ENCODE assay signal across 21 mouse cellular contexts in the genomic region with DNA sequence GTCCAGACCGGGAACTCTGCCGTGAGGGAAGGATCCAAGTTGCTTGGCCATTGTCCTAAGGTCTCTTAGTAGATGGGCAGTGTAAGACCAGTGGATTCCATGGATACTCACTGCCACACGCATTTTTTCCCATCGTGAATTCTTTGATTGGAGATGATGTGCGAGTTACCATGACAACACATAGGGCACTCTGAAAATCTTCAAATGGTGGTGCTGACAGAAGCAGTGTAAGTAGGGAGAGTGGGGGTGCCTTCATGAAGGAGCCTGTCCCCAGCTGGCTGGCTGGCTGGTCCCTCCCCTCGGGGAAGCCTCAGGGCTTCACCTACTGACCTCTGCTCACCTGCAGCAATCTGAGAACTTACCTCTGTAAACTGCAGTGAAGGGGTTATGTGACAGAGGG. TPM values are rescaled to one million over a fixed set of nuclear protein-coding genes. Genes with fewer than 3 reads are reported as not detected.
DNase-seq lines count a peak whose midpoint lies in the region; ATAC-seq and TF ChIP-seq lines count a peak whose summit lies in the region.
"Had no signal": no experiment of that assay in that cellular context is flagged by ENCODE, and none has a peak within 500 bp of the region (broad histone marks: within the 10 kb centered on the region; RNA-seq: fewer than 3 reads in every experiment).

No protein-coding gene starts in this region.

- no peak overlapping the region for H3K4me3 ChIP-seq in forebrain, embryonic 12.5 days (replicated peaks)
- H3K4me3 ChIP-seq in forebrain, embryonic 11.5 days (ENCODE audit: low read depth, low read length), result no peak overlapping the region
- H3K4me3 ChIP-seq in kidney, embryonic 14.5 days (ENCODE audit: low read length), result no peak overlapping the region
- no peak overlapping the region for H3K4me3 ChIP-seq in kidney, adult 2 months (ENCODE audit: insufficient read depth, low read depth, low read length)
- no peak overlapping the region for H3K4me3 ChIP-seq in midbrain, embryonic 15.5 days
- H3K4me3 ChIP-seq: embryonic facial prominence, embryonic 10.5 days; heart, adult 2 months; kidney, embryonic 15.5 days; limb, embryonic 15.5 days; liver, embryonic 15.5 days; neural tube, embryonic 15.5 days had no signal

- ATAC-seq in forebrain, embryonic 12.5 days (ENCODE audit: low FRiP score), result peak; percentile 20; the same call in 1 of the 2 replicates
- ATAC-seq in forebrain, embryonic 11.5 days (replicated peaks; ENCODE audit: low FRiP score), result no peak
- ATAC-seq in kidney, embryonic 14.5 days (ENCODE audit: low FRiP score, low TSS enrichment), result peak; percentile 16; the same call in 1 of the 2 replicates
- ATAC-seq in midbrain, embryonic 15.5 days (replicated peaks), result peak; percentile 80

- no peak overlapping the region for H3K4me2 ChIP-seq in forebrain, embryonic 12.5 days
- H3K4me2 ChIP-seq in forebrain, embryonic 11.5 days (ENCODE audit: low read depth, low read length, severe bottlenecking), result no peak overlapping the region
- no peak overlapping the region for H3K4me2 ChIP-seq in kidney, embryonic 14.5 days (replicated peaks; ENCODE audit: low read depth, low read length)
- no peak overlapping the region for H3K4me2 ChIP-seq in midbrain, embryonic 15.5 days
- H3K4me2 ChIP-seq: kidney, embryonic 15.5 days; limb, embryonic 15.5 days; liver, embryonic 15.5 days; neural tube, embryonic 15.5 days had no signal

- H3K36me3 ChIP-seq in forebrain, embryonic 12.5 days (replicated peaks), result no peaks in the 10 kb centered on the region
- H3K36me3 ChIP-seq in forebrain, embryonic 11.5 days (ENCODE audit: control insufficient read depth, insufficient read depth, low read length), result no peaks in the 10 kb centered on the region
- H3K36me3 ChIP-seq in kidney, embryonic 14.5 days (ENCODE audit: control insufficient read depth, insufficient read depth, low read length), result no peaks in the 10 kb centered on the region
- no peaks in the 10 kb centered on the region for H3K36me3 ChIP-seq in kidney, adult 2 months (ENCODE audit: control insufficient read depth, insufficient read depth, low read length)
- no peaks in the 10 kb centered on the region for H3K36me3 ChIP-seq in midbrain, embryonic 15.5 days (replicated peaks)
- H3K36me3 ChIP-seq: embryonic facial prominence, embryonic 10.5 days; G1E; kidney, embryonic 15.5 days; limb, embryonic 15.5 days; liver, embryonic 15.5 days; neural tube, embryonic 15.5 days had no signal

- WGBS in forebrain, embryonic 12.5 days, result 67% methylated on average over 6 of the region's 6 CpGs
- WGBS in forebrain, embryonic 11.5 days, result 81% methylated on average over 6 of the region's 6 CpGs
- 71% methylated on average over 6 of the region's 6 CpGs for WGBS in kidney, embryonic 14.5 days
- 65% methylated on average over 6 of the region's 6 CpGs for WGBS in kidney, adult 2 months
- 51% methylated on average over 6 of the region's 6 CpGs for WGBS in midbrain, embryonic 15.5 days

- DNase-seq in forebrain, embryonic 11.5 days (ENCODE audit: low spot score), result no peak
- DNase-seq in kidney, adult 2 months, result no peak
- DNase-seq in brain, embryonic 18.5 days (ENCODE audit: low read depth, low spot score), result peak; percentile 52
- no peak for DNase-seq in natural killer cell, adult 2 months (ENCODE audit: low spot score in 2 of 2)
- no peak for DNase-seq in lung, postnatal 10 days
- DNase-seq: adrenal gland, postnatal 14 days; cerebellum, adult 2 months; gastrocnemius, postnatal 10 days; heart, adult 2 months; heart, postnatal 36 days; kidney, postnatal 4 days; thymus, postnatal 14 days had no signal

- no peak overlapping the region for H3K9ac ChIP-seq in forebrain, embryonic 12.5 days
- no peak overlapping the region for H3K9ac ChIP-seq in forebrain, embryonic 11.5 days (ENCODE audit: low read length)
- no peak overlapping the region for H3K9ac ChIP-seq in kidney, embryonic 14.5 days (ENCODE audit: low read depth, low read length)
- H3K9ac ChIP-seq in midbrain, embryonic 15.5 days, result no peak overlapping the region
- H3K9ac ChIP-seq: kidney, embryonic 15.5 days; limb, embryonic 15.5 days; liver, embryonic 15.5 days; neural tube, embryonic 15.5 days had no signal

- no peaks in the 10 kb centered on the region for H3K27me3 ChIP-seq in forebrain, embryonic 12.5 days
- no peaks in the 10 kb centered on the region for H3K27me3 ChIP-seq in forebrain, embryonic 11.5 days (ENCODE audit: control insufficient read depth, insufficient read depth, low read length)
- H3K27me3 ChIP-seq in kidney, embryonic 14.5 days (ENCODE audit: control insufficient read depth, insufficient read depth, low read length), result no peaks in the 10 kb centered on the region
- no peaks in the 10 kb centered on the region for H3K27me3 ChIP-seq in kidney, adult 2 months (replicated peaks; ENCODE audit: control insufficient read depth, insufficient read depth, low read length)
- H3K27me3 ChIP-seq in midbrain, embryonic 15.5 days (replicated peaks), result no peaks in the 10 kb centered on the region
- H3K27me3 ChIP-seq: kidney, embryonic 15.5 days; limb, embryonic 15.5 days; liver, embryonic 15.5 days; neural tube, embryonic 15.5 days had no signal

- no peak for TF ChIP-seq CTCF in kidney, adult 2 months (conservative IDR thresholded peaks at IDR 0.05; ENCODE audit: insufficient read depth, insufficient read length, low read depth, low read length)

- H3K27ac ChIP-seq in forebrain, embryonic 12.5 days, result no peak overlapping the region
- no peak overlapping the region for H3K27ac ChIP-seq in forebrain, embryonic 11.5 days (ENCODE audit: low read depth, low read length)
- no peak overlapping the region for H3K27ac ChIP-seq in kidney, embryonic 14.5 days (ENCODE audit: low read depth, low read length)
- H3K27ac ChIP-seq in kidney, adult 2 months (ENCODE audit: insufficient read depth, low read depth, low read length), result no peak overlapping the region
- peak overlapping the region; percentile 55; the same call in 1 of the 2 replicates for H3K27ac ChIP-seq in midbrain, embryonic 15.5 days
- H3K27ac ChIP-seq: embryonic facial prominence, embryonic 10.5 days; heart, adult 2 months; kidney, embryonic 15.5 days; limb, embryonic 15.5 days; liver, embryonic 15.5 days; neural tube, embryonic 15.5 days had no signal

- H3K4me1 ChIP-seq in forebrain, embryonic 12.5 days, result peaks cover 13% of the 10 kb centered on the region
- 0 out of 2 replicates have a peak, but pooled peaks cover 4% of the 10 kb centered on the region for H3K4me1 ChIP-seq in forebrain, embryonic 11.5 days (replicated peaks; ENCODE audit: control insufficient read depth, insufficient read depth, low read length)
- H3K4me1 ChIP-seq in kidney, embryonic 14.5 days (ENCODE audit: control insufficient read depth, insufficient read depth, low read length), result no peaks in the 10 kb centered on the region
- no peaks in the 10 kb centered on the region for H3K4me1 ChIP-seq in kidney, adult 2 months (ENCODE audit: control insufficient read depth, insufficient read depth, low read length)
- H3K4me1 ChIP-seq in midbrain, embryonic 15.5 days, result peaks cover 14% of the 10 kb centered on the region
- H3K4me1 ChIP-seq: kidney, embryonic 15.5 days; limb, embryonic 15.5 days; liver, embryonic 15.5 days; neural tube, embryonic 15.5 days had no signal

- TF ChIP-seq POLR2A in kidney, adult 2 months (IDR thresholded peaks at IDR 0.05; ENCODE audit: low read depth, low read length), result no peak

- H3K9me3 ChIP-seq in forebrain, embryonic 12.5 days, result no peaks in the 10 kb centered on the region
- no peaks in the 10 kb centered on the region for H3K9me3 ChIP-seq in forebrain, embryonic 11.5 days (ENCODE audit: control insufficient read depth, low read length)
- no peaks in the 10 kb centered on the region for H3K9me3 ChIP-seq in kidney, embryonic 14.5 days (ENCODE audit: control insufficient read depth, low read length)
- H3K9me3 ChIP-seq in midbrain, embryonic 15.5 days, result no peaks in the 10 kb centered on the region
- H3K9me3 ChIP-seq: embryonic facial prominence, embryonic 10.5 days; G1E; kidney, embryonic 15.5 days; limb, embryonic 15.5 days; liver, embryonic 15.5 days; neural tube, embryonic 15.5 days had no signal

RNA-seq across cellular contexts. Expression of gene Smarcd3, which starts 14.9 kb away (rescaled TPM):
- polyA plus RNA-seq in forebrain, embryonic 12.5 days (2016; fragmentation: Nextera tagmentation; extraction: Ambion mirVana), result 101 and 113 TPM in 2 replicates
- polyA plus RNA-seq in forebrain, embryonic 11.5 days (2014; fragmentation: Nextera tagmentation; extraction: Ambion mirVana), result 76.0 and 93.8 TPM in 2 replicates
- 40.4 and 41.1 TPM in 2 replicates for polyA plus RNA-seq in kidney, embryonic 14.5 days (2014; fragmentation: Nextera tagmentation; extraction: Ambion mirVana)
- polyA plus RNA-seq in kidney, adult 2 months (2012; rRNA removed), result 12.4 and 15.9 TPM in 2 replicates
- polyA plus RNA-seq in midbrain, embryonic 15.5 days (2015; fragmentation: Nextera tagmentation; extraction: Ambion mirVana), result 182 and 186 TPM in 2 replicates
- polyA plus RNA-seq: G1E had no signal

RNA-seq across cellular contexts. Expression of gene Nub1, which starts 46.3 kb away (rescaled TPM):
- 36.4 and 39.2 TPM in 2 replicates for polyA plus RNA-seq in forebrain, embryonic 12.5 days (2016; fragmentation: Nextera tagmentation; extraction: Ambion mirVana)
- polyA plus RNA-seq in forebrain, embryonic 11.5 days (2014; fragmentation: Nextera tagmentation; extraction: Ambion mirVana), result 33.9 and 34.0 TPM in 2 replicates
- 33.9 and 45.0 TPM in 2 replicates for polyA plus RNA-seq in kidney, embryonic 14.5 days (2014; fragmentation: Nextera tagmentation; extraction: Ambion mirVana)
- 37.5 and 46.9 TPM in 2 replicates for polyA plus RNA-seq in kidney, adult 2 months (2012; rRNA removed)
- 47.5 and 48.7 TPM in 2 replicates for polyA plus RNA-seq in midbrain, embryonic 15.5 days (2015; fragmentation: Nextera tagmentation; extraction: Ambion mirVana)

RNA-seq across cellular contexts. Expression of gene Chpf2, which starts 52.5 kb away (rescaled TPM):
- 18.7 and 18.8 TPM in 2 replicates for polyA plus RNA-seq in forebrain, embryonic 12.5 days (2016; fragmentation: Nextera tagmentation; extraction: Ambion mirVana)
- 11.4 and 11.5 TPM in 2 replicates for polyA plus RNA-seq in forebrain, embryonic 11.5 days (2014; fragmentation: Nextera tagmentation; extraction: Ambion mirVana)
- polyA plus RNA-seq in kidney, embryonic 14.5 days (2014; fragmentation: Nextera tagmentation; extraction: Ambion mirVana), result 8.3 and 11.0 TPM in 2 replicates
- polyA plus RNA-seq in kidney, adult 2 months (2012; rRNA removed), result 20.2 and 27.5 TPM in 2 replicates
- polyA plus RNA-seq in midbrain, embryonic 15.5 days (2015; fragmentation: Nextera tagmentation; extraction: Ambion mirVana), result 22.1 and 23.0 TPM in 2 replicates
